Mouse (Mus musculus): ENCODE measurements around the gene Zfp512. TPM values are rescaled to one million over a fixed set of nuclear protein-coding genes. Genes with fewer than 3 reads are reported as not detected.

Zfp512 gene
- polyA plus RNA-seq, 1 experiment, result 11.6 TPM

DNA sequence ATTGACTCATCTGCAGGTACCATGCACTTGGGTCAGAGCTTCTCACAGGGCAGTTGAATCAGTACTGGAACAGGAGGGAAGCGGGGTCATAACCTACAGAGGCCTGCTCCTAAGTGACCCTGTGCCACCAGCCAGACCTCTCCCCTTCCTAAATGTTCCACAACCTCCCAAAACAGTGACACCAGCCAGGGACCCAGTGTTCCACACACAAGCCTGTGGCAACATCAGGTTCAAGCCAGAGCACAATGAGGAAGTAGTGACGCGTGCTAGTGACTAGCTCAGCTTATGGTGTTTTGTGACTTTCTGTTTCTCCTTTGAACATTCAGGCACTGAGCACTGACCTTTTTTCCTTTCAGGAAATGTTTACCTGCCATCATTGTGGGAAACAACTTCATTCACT lies 15.6 kb downstream of the Zfp512 start:
- Histone ChIP-seq H3K36me3 (ENCODE audit: control insufficient read depth, insufficient read depth) (peaks cover 41% of the 10 kb centered on the region), H3K4me3 (ENCODE audit: insufficient read depth, poor library complexity, severe bottlenecking) (no peak overlapping the region)

DNA sequence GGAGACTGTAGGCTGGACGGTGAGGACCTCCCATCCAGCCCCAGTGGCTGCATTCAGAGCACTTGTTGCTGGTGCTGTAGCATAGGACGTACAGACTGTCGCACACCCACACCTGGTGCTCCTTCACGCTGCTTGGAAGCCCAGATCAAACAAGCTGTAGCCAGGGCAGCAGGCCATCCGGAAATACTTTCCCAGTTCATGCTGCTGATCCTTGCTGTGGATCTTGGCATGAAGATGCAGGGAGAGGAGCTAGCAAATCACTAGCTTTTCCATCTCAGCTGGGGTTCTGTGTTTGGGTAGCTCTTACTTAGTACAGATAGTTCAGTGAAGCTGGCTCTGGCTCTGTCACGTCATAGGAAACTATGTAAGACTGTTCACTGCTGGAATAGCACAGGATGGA lies 17.5 kb downstream of the Zfp512 start:
- no peak for TF ChIP-seq USF1 (IDR thresholded peaks at IDR 0.05; ENCODE audit: low read depth)
- no peak for TF ChIP-seq FOSL1 (IDR thresholded peaks at IDR 0.05; ENCODE audit: insufficient read depth, low read length, poor library complexity, severe bottlenecking)
- no peak for TF ChIP-seq MAX (IDR thresholded peaks at IDR 0.05)
- no peak for TF ChIP-seq CEBPB (IDR thresholded peaks at IDR 0.05; ENCODE audit: low read depth)
- no peak for TF ChIP-seq CTCF (IDR thresholded peaks at IDR 0.05; ENCODE audit: control insufficient read depth, insufficient read depth, insufficient read length)
- no peak for TF ChIP-seq MYOG (IDR thresholded peaks at IDR 0.05; ENCODE audit: control insufficient read depth, extremely low read depth, insufficient read length)
- H3K79me2 ChIP-seq (ENCODE audit: control insufficient read depth, insufficient read depth), result no peaks in the 10 kb centered on the region
- no peaks in the 10 kb centered on the region for H3K79me3 ChIP-seq (ENCODE audit: low read depth)
- peaks cover 53% of the 10 kb centered on the region for H3K36me3 ChIP-seq (ENCODE audit: control insufficient read depth, insufficient read depth)
- no peak overlapping the region for H3ac ChIP-seq (ENCODE audit: control insufficient read depth, insufficient read length, low read depth)
- H3K4me3 ChIP-seq (ENCODE audit: insufficient read depth, poor library complexity, severe bottlenecking), result no peak overlapping the region
- H3K27me3 ChIP-seq (ENCODE audit: control insufficient read depth, insufficient read depth, insufficient read length), result no peaks in the 10 kb centered on the region

More for the DNA sequence above, 15.6 kb downstream of the Zfp512 start:
- H3ac ChIP-seq (ENCODE audit: control insufficient read depth, insufficient read length, low read depth), result no peak overlapping the region
- TF ChIP-seq FOSL1 (IDR thresholded peaks at IDR 0.05; ENCODE audit: insufficient read depth, low read length, poor library complexity, severe bottlenecking) (no peak), CTCF (IDR thresholded peaks at IDR 0.05; ENCODE audit: control insufficient read depth, insufficient read depth, insufficient read length) (no peak)
- no peaks in the 10 kb centered on the region for H3K79me3 ChIP-seq (ENCODE audit: low read depth)
- H3K79me2 ChIP-seq (ENCODE audit: control insufficient read depth, insufficient read depth), result peaks cover 16% of the 10 kb centered on the region
- H3K27me3 ChIP-seq (ENCODE audit: control insufficient read depth, insufficient read depth, insufficient read length), result no peaks in the 10 kb centered on the region

DNA sequence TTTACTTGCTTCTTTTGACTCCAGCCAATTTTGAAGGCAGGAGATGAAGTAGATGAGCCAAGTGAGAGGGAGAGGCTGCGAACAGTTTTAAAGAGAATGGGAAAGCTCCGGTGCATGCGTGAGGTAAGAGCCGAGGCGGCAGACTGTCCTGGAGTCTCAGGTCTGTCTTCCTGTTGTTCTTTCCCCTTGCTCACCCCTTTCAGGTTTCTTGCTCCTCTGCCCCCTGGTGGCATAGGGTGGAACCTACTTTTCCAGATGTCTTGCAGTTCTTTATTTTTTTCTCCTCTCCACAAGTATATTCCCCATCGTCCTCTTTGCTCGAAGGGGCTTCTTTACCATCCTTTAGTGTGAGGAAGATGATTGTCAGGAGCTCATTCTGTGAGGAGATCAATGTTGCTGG lies 18.1 kb downstream of the Zfp512 start:
- H3ac ChIP-seq (ENCODE audit: control insufficient read depth, insufficient read length, low read depth), result no peak overlapping the region
- no peak overlapping the region for H3K4me3 ChIP-seq (ENCODE audit: insufficient read depth, poor library complexity, severe bottlenecking)
- no peaks in the 10 kb centered on the region for H3K79me2 ChIP-seq (ENCODE audit: control insufficient read depth, insufficient read depth)
- H3K36me3 ChIP-seq (ENCODE audit: control insufficient read depth, insufficient read depth), result peaks cover 56% of the 10 kb centered on the region
- no peaks in the 10 kb centered on the region for H3K27me3 ChIP-seq (ENCODE audit: control insufficient read depth, insufficient read depth, insufficient read length)
- H3K79me3 ChIP-seq (ENCODE audit: low read depth), result no peaks in the 10 kb centered on the region
- TF ChIP-seq USF1 (IDR thresholded peaks at IDR 0.05; ENCODE audit: low read depth) (no peak), CTCF (IDR thresholded peaks at IDR 0.05; ENCODE audit: control insufficient read depth, insufficient read depth, insufficient read length) (no peak), MYOD1 (IDR thresholded peaks at IDR 0.05; ENCODE audit: control insufficient read depth, insufficient read length, low read depth) (no peak), CEBPB (IDR thresholded peaks at IDR 0.05; ENCODE audit: low read depth) (no peak), FOSL1 (IDR thresholded peaks at IDR 0.05; ENCODE audit: insufficient read depth, low read length, poor library complexity, severe bottlenecking) (no peak), MAX (IDR thresholded peaks at IDR 0.05) (no peak), MYOG (IDR thresholded peaks at IDR 0.05; ENCODE audit: control insufficient read depth, extremely low read depth, insufficient read length) (no peak)

DNA sequence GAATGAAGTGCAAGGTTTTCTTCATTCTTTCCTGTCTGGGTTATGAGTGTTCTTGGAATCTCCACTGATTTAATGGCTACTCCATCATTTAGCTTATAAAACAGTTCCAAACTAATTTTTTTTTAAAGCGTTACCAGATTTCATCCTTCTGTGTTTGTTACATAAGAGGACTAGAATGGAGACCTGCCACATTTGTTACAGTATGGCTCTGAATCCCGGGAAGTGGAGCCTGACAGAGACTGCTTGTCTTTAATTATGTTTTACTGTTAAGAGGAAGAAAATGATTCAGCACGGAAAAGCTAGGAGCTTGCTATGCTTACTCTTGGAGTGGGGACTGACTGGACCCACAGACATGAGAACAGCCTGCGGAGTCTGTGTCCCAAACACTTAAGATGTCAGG lies 28.3 kb downstream of the Zfp512 start:
- no peaks in the 10 kb centered on the region for H3K79me2 ChIP-seq (ENCODE audit: control insufficient read depth, insufficient read depth)
- no peaks in the 10 kb centered on the region for H3K79me3 ChIP-seq (ENCODE audit: low read depth)
- H3ac ChIP-seq (ENCODE audit: control insufficient read depth, insufficient read length, low read depth), result no peak overlapping the region
- H3K27me3 ChIP-seq (ENCODE audit: control insufficient read depth, insufficient read depth, insufficient read length), result no peaks in the 10 kb centered on the region
- TF ChIP-seq CEBPB (IDR thresholded peaks at IDR 0.05; ENCODE audit: low read depth) (no peak), USF1 (IDR thresholded peaks at IDR 0.05; ENCODE audit: low read depth) (no peak), CTCF (IDR thresholded peaks at IDR 0.05; ENCODE audit: control insufficient read depth, insufficient read depth, insufficient read length) (no peak), MYOG (IDR thresholded peaks at IDR 0.05; ENCODE audit: control insufficient read depth, extremely low read depth, insufficient read length) (no peak), MAX (IDR thresholded peaks at IDR 0.05) (no peak), FOSL1 (IDR thresholded peaks at IDR 0.05; ENCODE audit: insufficient read depth, low read length, poor library complexity, severe bottlenecking) (no peak), MYOD1 (IDR thresholded peaks at IDR 0.05; ENCODE audit: control insufficient read depth, insufficient read length, low read depth) (no peak)
- H3K36me3 ChIP-seq (ENCODE audit: control insufficient read depth, insufficient read depth), result peaks cover 37% of the 10 kb centered on the region
- no peak overlapping the region for H3K4me3 ChIP-seq (ENCODE audit: insufficient read depth, poor library complexity, severe bottlenecking)

GRCm38 (mm10) chr5:31485440-31485839 lies 33.2 kb downstream of the Zfp512 start, which contains the start of gene 4930548H24Rik:
Gene 4930548H24Rik (plus strand): TSS chr5:31485740.
- TF ChIP-seq MYOD1 (IDR thresholded peaks at IDR 0.05; ENCODE audit: control insufficient read depth, insufficient read length, low read depth), result no peak
- TF ChIP-seq MYOG (IDR thresholded peaks at IDR 0.05; ENCODE audit: control insufficient read depth, extremely low read depth, insufficient read length), result no peak
- TF ChIP-seq CTCF (IDR thresholded peaks at IDR 0.05; ENCODE audit: control insufficient read depth, insufficient read depth, insufficient read length), result no peak
- no peak for TF ChIP-seq CEBPB (IDR thresholded peaks at IDR 0.05; ENCODE audit: low read depth)
- TF ChIP-seq FOSL1 (IDR thresholded peaks at IDR 0.05; ENCODE audit: insufficient read depth, low read length, poor library complexity, severe bottlenecking), result no peak
- no peak for TF ChIP-seq USF1 (IDR thresholded peaks at IDR 0.05; ENCODE audit: low read depth)
- TF ChIP-seq MAX (IDR thresholded peaks at IDR 0.05), result no peak
- H3K36me3 ChIP-seq (ENCODE audit: control insufficient read depth, insufficient read depth), result peaks cover under 1% of the 10 kb centered on the region
- H3K27me3 ChIP-seq (ENCODE audit: control insufficient read depth, insufficient read depth, insufficient read length), result no peaks in the 10 kb centered on the region
- H3K4me3 ChIP-seq (ENCODE audit: insufficient read depth, poor library complexity, severe bottlenecking), result no peak within 1 kb of the TSS
- no peaks in the 10 kb centered on the region for H3K79me3 ChIP-seq (ENCODE audit: low read depth)
- no peak within 1 kb of the TSS for H3ac ChIP-seq (ENCODE audit: control insufficient read depth, insufficient read length, low read depth)
- no peaks in the 10 kb centered on the region for H3K79me2 ChIP-seq (ENCODE audit: control insufficient read depth, insufficient read depth)

- no peaks in the 10 kb centered on the region for H3K27me3 ChIP-seq (ENCODE audit: control insufficient read depth, insufficient read depth, insufficient read length)
- no peaks in the 10 kb centered on the region for H3K79me3 ChIP-seq (ENCODE audit: low read depth)
- no peaks in the 10 kb centered on the region for H3K79me2 ChIP-seq (ENCODE audit: control insufficient read depth, insufficient read depth)
- no peak overlapping the region for H3ac ChIP-seq (ENCODE audit: control insufficient read depth, insufficient read length, low read depth)
- no peak for TF ChIP-seq CEBPB (IDR thresholded peaks at IDR 0.05; ENCODE audit: low read depth)
- no peak for TF ChIP-seq CTCF (IDR thresholded peaks at IDR 0.05; ENCODE audit: control insufficient read depth, insufficient read depth, insufficient read length)
- no peak for TF ChIP-seq MYOG (IDR thresholded peaks at IDR 0.05; ENCODE audit: control insufficient read depth, extremely low read depth, insufficient read length)
- TF ChIP-seq USF1 (IDR thresholded peaks at IDR 0.05; ENCODE audit: low read depth), result no peak
- no peak for TF ChIP-seq MYOD1 (IDR thresholded peaks at IDR 0.05; ENCODE audit: control insufficient read depth, insufficient read length, low read depth)
- TF ChIP-seq FOSL1 (IDR thresholded peaks at IDR 0.05; ENCODE audit: insufficient read depth, low read length, poor library complexity, severe bottlenecking), result no peak
- TF ChIP-seq MAX (IDR thresholded peaks at IDR 0.05), result no peak
- no peaks in the 10 kb centered on the region for H3K36me3 ChIP-seq (ENCODE audit: control insufficient read depth, insufficient read depth)
- no peak overlapping the region for H3K4me3 ChIP-seq (ENCODE audit: insufficient read depth, poor library complexity, severe bottlenecking)
Observed at GRCm38 (mm10) chr5:31487889-31488288, 35.7 kb downstream of the Zfp512 start.

Measured in C2C12 (cell line).